Mouse (Mus musculus) stomach, embryonic 14.5 days (tissue): ENCODE data around the gene Wdr46. TPM values are rescaled to one million over a fixed set of nuclear protein-coding genes. Genes with fewer than 3 reads are reported as not detected.

Source experiments
- ATAC-seq: fragments of 200-750 bp; cut with Nextera tagmentation; 2 replicates; pipeline ENCODE4 v1.8.0; 2017; ENCODE audit warnings: low read depth, moderate TSS enrichment; ENCODE audit not compliant: insufficient number of reproducible peaks, insufficient read depth, low FRiP score
- H3K27ac ChIP-seq: fragments of 300-500 bp; sonication (generic); 2 replicates; pipeline ENCODE4 v1.5.1; 2014; ENCODE audit warnings: mild to moderate bottlenecking, low read length, moderate library complexity, mixed read lengths
- H3K27me3 ChIP-seq: fragments of 300-500 bp; sonication (generic); 2 replicates; pipeline ENCODE4 v1.6.1; 2014; ENCODE audit warnings: low read length, control low read depth, mixed read lengths; ENCODE audit not compliant: control insufficient read depth, insufficient read depth
- H3K36me3 ChIP-seq: fragments of 300-500 bp; sonication (generic); 2 replicates; pipeline ENCODE4 v1.6.1; 2014; ENCODE audit warnings: mild to moderate bottlenecking, control low read depth, low read length, moderate library complexity, mixed read lengths; ENCODE audit not compliant: control insufficient read depth, insufficient read depth
- H3K4me1 ChIP-seq: fragments of 300-500 bp; sonication (generic); 2 replicates; pipeline ENCODE4 v1.6.1; 2014; ENCODE audit warnings: low read length, control low read depth, mixed read lengths; ENCODE audit not compliant: control insufficient read depth, insufficient read depth
- H3K4me2 ChIP-seq: fragments of 300-500 bp; sonication (generic); replicated peaks from 2 replicates; pipeline ENCODE4 v1.6.1; 2014; ENCODE audit warnings: low read depth, low read length, control low read depth
- H3K4me3 ChIP-seq: fragments of 300-500 bp; sonication (generic); 2 replicates; pipeline ENCODE4 v1.5.1; 2014; ENCODE audit warnings: low read depth, low read length, control low read depth
- H3K9ac ChIP-seq: fragments of 300-500 bp; sonication (generic); replicated peaks from 2 replicates; pipeline ENCODE4 v1.6.1; 2014; ENCODE audit warnings: low read depth, mild to moderate bottlenecking, control low read depth, low read length, moderate library complexity, mixed read lengths
- H3K9me3 ChIP-seq: fragments of 300-500 bp; sonication (generic); 2 replicates; pipeline ENCODE4 v1.6.1; 2016; ENCODE audit warnings: low read depth, low read length, control low read depth; ENCODE audit not compliant: control insufficient read depth
- WGBS: fragments of 180-500 bp; shearing (Covaris S2); extraction: QIAGEN DNeasy Blood & Tissue Kit; methylation state at CpG from one replicate; pipeline ENCODE4 v1.1.7; 2014; 5-methylcytosine and 5-hydroxymethylcytosine counted together
- polyA plus RNA-seq: library from polyadenylated mRNA; unstranded; fragments of >200 nt; fragmentation: Nextera tagmentation; extraction: Ambion mirVana; gene quantifications from 2 replicates; pipeline ENCODE4 v1.2.1, GENCODE M21; 2014

The Wdr46 gene
- polyA plus RNA-seq, 1 experiment from 2014 or later = 19.0 TPM

DNA sequence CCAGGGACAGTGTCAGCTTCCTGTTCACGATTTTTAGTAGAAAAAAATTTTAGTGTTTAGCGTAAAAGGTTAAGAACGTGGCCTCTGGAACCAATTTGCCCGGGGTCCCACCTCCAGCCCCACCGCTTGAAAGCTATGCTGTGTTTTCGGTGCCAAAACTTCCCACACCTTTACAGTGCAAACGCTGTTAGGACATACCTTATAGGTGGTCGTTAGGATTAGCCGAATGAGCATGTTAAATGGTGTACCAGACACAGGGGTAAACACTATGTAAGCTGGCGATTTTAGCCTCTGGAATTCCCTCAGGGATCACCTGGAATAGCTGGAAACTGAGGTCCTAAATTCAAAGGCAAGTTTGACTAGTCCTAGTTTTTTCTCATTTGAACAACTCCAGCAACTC is 15.9 kb downstream of the Wdr46 start:
- WGBS = 8% methylated on average over 10 of the region's 10 CpGs
- Histone ChIP-seq H3K27me3 (no peaks in the 10 kb centered on the region), H3K9me3 (no peaks in the 10 kb centered on the region), H3K36me3 (peaks cover 35% of the 10 kb centered on the region), H3K4me3 (peak overlapping the region; percentile 99), H3K4me1 (peaks cover 30% of the 10 kb centered on the region; the same call in 1 of the 2 replicates), H3K9ac (peak overlapping the region; percentile 54), H3K27ac (peak overlapping the region; percentile 84; the same call in 1 of the 2 replicates), H3K4me2 (peak overlapping the region; percentile 84)
- ATAC-seq = no peak

DNA sequence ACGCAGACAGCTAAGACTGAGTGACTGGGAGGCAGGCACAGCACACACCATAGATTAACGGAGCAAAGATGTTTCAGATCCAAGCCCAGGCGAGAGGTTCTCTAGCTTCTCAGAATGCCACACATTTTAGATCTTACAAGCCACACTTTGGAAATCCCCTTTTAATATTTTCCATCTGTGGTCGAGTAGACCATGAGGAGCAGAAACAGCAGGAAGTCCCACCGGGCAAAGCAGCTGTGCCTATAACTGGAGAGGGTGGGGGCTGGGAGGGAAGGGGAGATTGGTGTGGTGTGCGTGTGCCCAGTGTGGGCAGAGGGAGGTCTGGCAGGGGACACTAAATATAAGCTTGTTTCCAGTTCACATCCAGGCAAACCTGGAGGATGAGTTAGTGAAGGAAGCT is 17.0 kb downstream of the Wdr46 start:
- Histone ChIP-seq H3K4me3 (no peak overlapping the region), H3K36me3 (peaks cover 26% of the 10 kb centered on the region), H3K9ac (no peak overlapping the region), H3K27me3 (no peaks in the 10 kb centered on the region), H3K4me2 (no peak overlapping the region), H3K9me3 (no peaks in the 10 kb centered on the region), H3K27ac (no peak overlapping the region), H3K4me1 (peaks cover 25% of the 10 kb centered on the region; the same call in 1 of the 2 replicates)
- no peak for ATAC-seq
- 90% methylated on average over 6 of the region's 6 CpGs for WGBS

DNA sequence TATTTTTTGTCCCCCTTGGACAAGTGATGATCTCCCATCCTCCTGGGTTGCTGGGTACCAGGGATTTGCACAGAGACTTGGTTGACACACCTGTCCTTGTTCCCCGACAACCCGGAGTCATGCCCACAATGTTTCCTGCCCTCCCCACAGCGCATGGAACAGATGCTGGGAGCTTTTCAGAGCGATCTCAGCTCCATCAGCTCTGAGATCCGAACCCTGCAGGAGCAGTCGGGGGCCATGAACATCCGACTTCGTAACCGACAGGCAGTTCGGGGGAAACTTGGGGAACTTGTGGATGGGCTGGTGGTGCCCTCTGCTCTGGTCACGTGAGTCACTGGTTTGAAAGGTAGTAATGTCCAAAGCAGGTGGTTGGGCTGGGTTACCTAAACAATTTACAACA is 18.0 kb downstream of the Wdr46 start:
- Histone ChIP-seq H3K4me1 (peaks cover 16% of the 10 kb centered on the region; the same call in 1 of the 2 replicates), H3K4me2 (no peak overlapping the region), H3K27me3 (no peaks in the 10 kb centered on the region), H3K9ac (no peak overlapping the region), H3K9me3 (no peaks in the 10 kb centered on the region), H3K4me3 (no peak overlapping the region), H3K36me3 (peaks cover 17% of the 10 kb centered on the region), H3K27ac (no peak overlapping the region)
- no peak for ATAC-seq
- WGBS = 93% methylated on average over 11 of the region's 11 CpGs

DNA sequence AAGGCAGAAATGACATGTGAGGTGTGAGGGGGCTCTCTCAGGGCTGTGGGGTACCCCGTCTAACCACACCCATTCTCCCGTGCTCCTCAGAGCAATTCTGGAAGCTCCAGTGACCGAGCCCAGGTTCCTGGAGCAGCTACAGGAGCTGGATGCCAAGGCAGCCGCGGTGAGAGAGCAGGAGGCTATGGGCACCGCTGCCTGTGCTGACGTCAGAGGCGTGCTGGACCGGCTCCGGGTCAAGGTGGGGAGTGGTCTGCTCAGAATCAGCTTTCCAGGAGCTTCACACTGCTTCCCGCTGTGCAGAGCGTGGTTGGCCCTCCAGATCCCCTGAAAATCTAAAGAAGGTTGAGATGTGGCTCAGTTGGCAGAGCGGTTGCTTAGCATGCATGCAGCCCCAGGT is 18.7 kb downstream of the Wdr46 start:
- Histone ChIP-seq H3K4me3 (no peak overlapping the region), H3K9ac (no peak overlapping the region), H3K9me3 (no peaks in the 10 kb centered on the region), H3K27me3 (no peaks in the 10 kb centered on the region), H3K4me1 (peaks cover 9% of the 10 kb centered on the region; the same call in 1 of the 2 replicates), H3K4me2 (no peak overlapping the region), H3K36me3 (peaks cover 12% of the 10 kb centered on the region), H3K27ac (no peak overlapping the region)
- no peak for ATAC-seq
- WGBS = 95% methylated on average over 13 of the region's 13 CpGs

DNA sequence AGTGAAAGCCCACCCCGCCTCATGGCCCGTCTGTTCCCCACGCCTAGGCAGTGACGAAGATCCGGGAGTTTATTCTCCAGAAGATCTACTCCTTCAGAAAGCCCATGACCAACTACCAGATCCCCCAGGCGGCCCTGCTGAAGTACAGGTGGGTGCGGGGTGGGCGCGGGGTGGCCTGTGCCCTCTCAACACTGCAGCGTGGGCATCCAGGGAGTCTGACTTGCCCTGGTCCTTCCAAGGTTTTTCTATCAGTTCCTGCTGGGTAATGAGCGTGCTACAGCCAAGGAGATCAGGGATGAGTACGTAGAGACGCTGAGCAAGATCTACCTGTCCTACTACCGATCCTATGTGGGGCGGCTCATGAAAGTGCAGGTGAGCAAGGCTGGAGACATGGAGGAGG is 19.5 kb downstream of the Wdr46 start:
- no peak for ATAC-seq
- Histone ChIP-seq H3K27ac (no peak overlapping the region), H3K4me1 (peaks cover 4% of the 10 kb centered on the region; the same call in 1 of the 2 replicates), H3K9me3 (no peaks in the 10 kb centered on the region), H3K36me3 (peaks cover 8% of the 10 kb centered on the region), H3K27me3 (no peaks in the 10 kb centered on the region), H3K4me3 (no peak overlapping the region), H3K4me2 (no peak overlapping the region), H3K9ac (no peak overlapping the region)
- WGBS = 92% methylated on average over 15 of the region's 15 CpGs

DNA sequence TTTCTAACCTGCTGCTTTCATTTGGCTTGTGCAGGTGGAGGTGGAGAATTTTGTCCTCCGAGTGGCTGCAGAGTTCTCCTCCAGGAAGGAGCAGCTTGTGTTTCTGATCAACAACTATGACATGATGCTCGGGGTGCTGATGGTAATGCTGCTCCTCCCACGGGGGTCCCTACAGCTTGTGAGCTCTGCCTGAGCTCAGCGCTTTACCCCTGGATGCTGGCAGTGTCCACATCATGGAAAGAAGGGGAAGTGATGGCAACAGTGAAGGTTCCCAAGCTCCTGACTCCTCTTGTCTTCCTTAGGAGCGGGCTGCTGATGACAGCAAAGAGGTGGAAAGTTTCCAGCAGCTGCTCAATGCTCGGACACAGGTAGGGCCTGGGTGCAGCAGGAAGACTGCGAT is 22.4 kb downstream of the Wdr46 start:
- H3K36me3 ChIP-seq = peaks cover 13% of the 10 kb centered on the region

DNA sequence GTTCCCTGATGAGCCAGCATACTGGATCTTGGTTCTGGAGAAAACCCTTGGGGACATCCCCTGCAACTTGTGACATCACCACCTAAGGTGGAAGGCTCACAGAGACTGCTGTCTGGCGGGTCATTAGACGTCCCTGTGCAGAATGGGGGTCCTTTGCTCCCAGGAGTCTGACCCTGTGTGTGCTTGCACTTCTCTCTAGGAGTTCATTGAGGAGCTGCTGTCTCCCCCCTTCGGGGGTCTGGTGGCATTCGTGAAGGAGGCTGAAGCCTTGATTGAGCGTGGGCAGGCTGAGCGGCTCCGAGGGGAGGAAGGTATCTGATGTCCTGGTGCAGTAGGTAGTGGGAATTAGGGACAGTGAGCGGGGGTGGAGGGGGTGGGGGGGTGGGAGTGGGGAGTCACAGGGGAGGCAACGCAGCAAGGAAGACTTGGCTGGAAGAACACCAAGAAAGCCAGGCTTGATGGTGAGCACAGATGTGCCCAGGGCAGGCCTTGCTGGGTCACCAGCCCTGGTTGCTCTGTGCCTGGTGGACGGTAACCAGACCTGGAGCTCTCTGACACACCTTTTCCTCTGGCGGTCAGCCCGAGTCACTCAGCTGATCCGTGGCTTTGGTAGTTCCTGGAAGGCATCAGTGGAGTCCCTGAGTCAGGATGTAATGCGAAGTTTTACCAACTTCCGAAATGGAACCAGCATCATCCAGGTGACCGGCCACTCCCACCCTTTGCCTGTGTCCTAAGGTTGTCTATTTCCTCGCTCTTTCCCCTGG is 24.8 kb downstream of the Wdr46 start:
- Histone ChIP-seq H3K4me2 (no peak overlapping the region), H3K27ac (no peak overlapping the region), H3K4me3 (no peak overlapping the region), H3K9ac (no peak overlapping the region), H3K9me3 (no peaks in the 10 kb centered on the region), H3K36me3 (peaks cover 5% of the 10 kb centered on the region), H3K27me3 (no peaks in the 10 kb centered on the region), H3K4me1 (no peaks in the 10 kb centered on the region)
- WGBS = 93% methylated on average over 17 of the region's 17 CpGs
- no peak for ATAC-seq

More for the DNA sequence above, 22.4 kb downstream of the Wdr46 start:
- ATAC-seq = no peak
- no peaks in the 10 kb centered on the region for H3K27me3 ChIP-seq
- no peak overlapping the region for H3K9ac ChIP-seq
- no peak overlapping the region for H3K27ac ChIP-seq
- H3K4me1 ChIP-seq = no peaks in the 10 kb centered on the region
- WGBS = 92% methylated on average over 7 of the region's 7 CpGs
- no peak overlapping the region for H3K4me2 ChIP-seq
- H3K4me3 ChIP-seq = no peak overlapping the region
- no peaks in the 10 kb centered on the region for H3K9me3 ChIP-seq

DNA sequence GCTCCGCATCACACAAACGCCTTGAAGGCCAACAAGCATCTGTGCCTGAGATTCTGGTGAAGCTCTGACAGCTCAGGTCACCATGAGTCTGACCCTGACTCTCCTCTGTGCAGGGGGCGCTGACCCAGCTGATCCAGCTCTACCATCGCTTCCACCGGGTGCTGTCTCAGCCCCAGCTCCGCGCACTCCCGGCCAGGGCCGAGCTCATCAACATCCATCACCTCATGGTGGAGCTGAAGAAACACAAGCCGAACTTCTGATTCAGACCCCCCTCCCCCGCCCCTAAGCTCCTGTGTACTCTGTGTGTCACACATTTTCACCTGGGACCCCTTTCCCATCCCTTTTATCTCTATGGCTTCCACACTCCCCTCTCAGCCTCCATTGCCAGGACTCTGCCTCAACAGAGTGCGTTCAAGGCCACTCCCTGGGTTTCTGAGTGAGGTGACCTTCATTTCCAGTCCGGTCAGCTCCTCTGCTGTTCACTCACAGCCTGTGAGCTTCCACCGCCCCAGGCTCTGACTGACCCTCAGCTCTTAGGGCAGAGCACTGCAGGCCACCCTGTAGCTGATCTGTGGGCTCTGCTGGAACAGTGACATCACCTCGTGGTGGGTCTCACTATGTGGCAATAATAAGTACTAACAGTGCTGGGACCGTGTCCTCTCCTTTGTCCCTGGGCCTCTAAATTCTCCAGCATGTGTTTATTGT is 25.5 kb downstream of the Wdr46 start:
- H3K9ac ChIP-seq = no peak overlapping the region
- H3K27me3 ChIP-seq = no peaks in the 10 kb centered on the region
- WGBS = 85% methylated on average over 16 of the region's 16 CpGs
- H3K27ac ChIP-seq = no peak overlapping the region
- H3K4me3 ChIP-seq = no peak overlapping the region
- no peak overlapping the region for H3K4me2 ChIP-seq
- H3K9me3 ChIP-seq = no peaks in the 10 kb centered on the region
- H3K4me1 ChIP-seq = no peaks in the 10 kb centered on the region
- peaks cover 5% of the 10 kb centered on the region for H3K36me3 ChIP-seq
- no peak for ATAC-seq
